ENCODE assay signal across 8 mouse cellular contexts in genomic region chr11:64599178-64599577, GRCm38 (mm10).
DNase-seq lines count a peak whose midpoint lies in the region; ATAC-seq and TF ChIP-seq lines count a peak whose summit lies in the region.

No protein-coding gene starts in this region.

- no peak overlapping the region for H3K4me3 ChIP-seq in kidney, adult 2 months (ENCODE audit: insufficient read depth, low read depth, low read length)

- TF ChIP-seq CTCF in kidney, adult 2 months (conservative IDR thresholded peaks at IDR 0.05; ENCODE audit: insufficient read depth, insufficient read length, low read depth, low read length): no peak

- no peaks in the 10 kb centered on the region; the same call in 1 of the 2 replicates for H3K4me1 ChIP-seq in kidney, adult 2 months (ENCODE audit: control insufficient read depth, insufficient read depth, low read length)

- no peak for ATAC-seq in erythroid progenitor cell, adult 5-6 weeks (replicated peaks; ENCODE audit: low FRiP score, poor library complexity, severe bottlenecking)

- H3K27ac ChIP-seq in kidney, adult 2 months (ENCODE audit: insufficient read depth, low read depth, low read length): no peak overlapping the region

- intact Hi-C loops in left cerebral cortex, postnatal 4 days (cut with DNase I): no loop called here

- 48% methylated on average over 3 of the region's 3 CpGs for WGBS in kidney, adult 2 months

- no peaks in the 10 kb centered on the region for H3K36me3 ChIP-seq in kidney, adult 2 months (ENCODE audit: control insufficient read depth, insufficient read depth, low read length)

- no peaks in the 10 kb centered on the region for H3K27me3 ChIP-seq in kidney, adult 2 months (replicated peaks; ENCODE audit: control insufficient read depth, insufficient read depth, low read length)

- peak; percentile 62 for DNase-seq in left cerebral cortex, postnatal 4 days
- DNase-seq in left cerebral cortex, adult 8-10 months (ENCODE audit: low spot score in 2 of 2): no peak
- DNase-seq in cerebellum, adult 9-10 months: peak; percentile 19
- peak; percentile 85 for DNase-seq in kidney, adult 2 months
- DNase-seq in ovary, postnatal 36 days (ENCODE audit: low spot score): peak; percentile 19
- no peak for DNase-seq in embryo, embryonic 10.5 days (ENCODE audit: low spot score)
- DNase-seq in frontal cortex, postnatal 14 days (ENCODE audit: low spot score in 2 of 2): no peak

- TF ChIP-seq POLR2A in kidney, adult 2 months (IDR thresholded peaks at IDR 0.05; ENCODE audit: low read depth, low read length): no peak

Comparison
In these comparisons a context has a peak if more than half of its experiments do, and no peak if none do; other contexts are left out.
1. DNase-seq: peak in left cerebral cortex, postnatal 4 days (single experiment), cerebellum, adult 9-10 months (single experiment), kidney, adult 2 months (single experiment) and ovary, postnatal 36 days (single experiment); none in left cerebral cortex, adult 8-10 months (0 of 2), embryo, embryonic 10.5 days (single experiment) and frontal cortex, postnatal 14 days (0 of 2).